Mouse (Mus musculus): ENCODE data around the gene Slu7. TPM values are rescaled to one million over a fixed set of nuclear protein-coding genes. Genes with fewer than 3 reads are reported as not detected.

The Slu7 gene
- polyA plus RNA-seq, 2 experiments, result 15.5 to 48.2 TPM

DNA sequence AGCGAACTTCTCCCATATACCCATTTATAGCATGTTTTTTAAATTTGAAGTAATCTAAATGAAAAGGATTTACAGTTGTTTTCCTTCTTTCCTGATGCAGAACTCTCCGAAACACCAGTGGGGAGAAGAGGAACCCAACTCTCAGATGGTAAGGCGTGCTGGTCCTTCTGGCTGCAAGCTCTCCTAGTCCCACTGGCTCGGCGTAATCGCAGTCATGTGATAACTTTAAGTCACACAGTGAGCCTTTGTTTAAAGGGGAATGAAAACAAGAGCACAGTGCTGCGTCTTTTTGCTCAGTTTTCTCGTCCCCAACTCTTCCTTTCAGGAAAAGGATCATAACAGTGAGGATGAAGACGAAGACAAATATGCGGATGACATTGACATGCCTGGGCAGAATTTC, 7.6 kb downstream of the Slu7 start:
- no peak overlapping the region for H3K4me3 ChIP-seq (replicated peaks; ENCODE audit: low read length)
- H3K27ac ChIP-seq (replicated peaks; ENCODE audit: low read depth, low read length), result no peak overlapping the region
- no peak overlapping the region for H3K4me2 ChIP-seq (replicated peaks; ENCODE audit: low read depth, low read length, severe bottlenecking)
- H3K9ac ChIP-seq (ENCODE audit: low read depth, low read length, severe bottlenecking), result no peak overlapping the region
- no peaks in the 10 kb centered on the region for H3K27me3 ChIP-seq (ENCODE audit: control insufficient read depth, insufficient read depth, low read length)
- 94% methylated on average over 10 of the region's 10 CpGs for WGBS
- TF ChIP-seq POLR2A (IDR thresholded peaks at IDR 0.05; ENCODE audit: borderline replicate concordance, extremely low read depth, insufficient read depth, insufficient read length), result no peak
- H3K4me1 ChIP-seq (ENCODE audit: control insufficient read depth, insufficient read depth, low read length), result no peaks in the 10 kb centered on the region
- H3K9me3 ChIP-seq (ENCODE audit: control insufficient read depth, low read length), result no peaks in the 10 kb centered on the region
- DNase-seq (ENCODE audit: low spot score) (no peak), ATAC-seq (ENCODE audit: low FRiP score, low read depth) (no peak)
- H3K36me3 ChIP-seq (ENCODE audit: control insufficient read depth, insufficient read depth, low read length), result peaks cover 88% of the 10 kb centered on the region

DNA sequence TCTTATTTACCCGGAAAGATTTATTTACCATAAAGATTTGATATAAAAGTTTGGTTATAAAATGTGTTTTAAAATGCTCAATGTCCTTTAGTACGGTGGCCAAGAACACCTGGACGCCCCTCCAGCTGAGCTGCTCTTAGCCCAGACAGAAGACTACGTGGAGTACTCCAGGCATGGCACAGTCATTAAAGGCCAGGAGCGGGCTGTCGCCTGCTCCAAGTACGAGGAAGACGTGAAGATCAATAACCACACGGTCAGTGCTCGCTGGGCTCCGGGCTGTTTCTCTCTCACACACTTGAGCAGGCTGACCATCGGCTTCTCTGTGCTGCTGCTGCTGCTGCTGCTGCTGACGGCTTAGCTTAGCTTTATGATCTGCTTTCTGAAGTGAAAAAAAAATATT, 9.6 kb downstream of the Slu7 start:
- TF ChIP-seq POLR2A (IDR thresholded peaks at IDR 0.05; ENCODE audit: borderline replicate concordance, extremely low read depth, insufficient read depth, insufficient read length), result no peak

DNA sequence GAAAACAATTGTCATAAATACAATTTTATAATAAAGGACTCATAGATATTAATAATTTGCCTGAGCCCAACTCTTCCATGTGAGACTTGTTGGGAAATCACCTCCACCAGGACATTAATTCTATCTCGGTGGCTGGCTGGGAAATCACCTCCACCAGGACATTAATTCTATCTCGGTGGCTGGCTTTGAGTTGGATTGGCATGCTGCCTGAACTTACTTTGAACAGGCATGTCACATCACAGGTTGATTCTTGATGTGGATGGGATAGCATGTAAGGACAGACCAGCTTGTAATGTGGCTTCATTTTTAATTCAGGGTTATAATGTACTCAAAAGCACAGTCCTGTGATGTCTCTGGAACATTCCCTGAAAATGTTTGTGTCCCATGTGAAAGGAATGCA, 16.4 kb downstream of the Slu7 start:
- no peak for TF ChIP-seq POLR2A (IDR thresholded peaks at IDR 0.05; ENCODE audit: borderline replicate concordance, extremely low read depth, insufficient read depth, insufficient read length)
- Histone ChIP-seq H3K4me1 (ENCODE audit: control insufficient read depth, insufficient read depth, low read length) (no peaks in the 10 kb centered on the region), H3K9ac (ENCODE audit: low read depth, low read length, severe bottlenecking) (no peak overlapping the region), H3K4me3 (replicated peaks; ENCODE audit: low read length) (no peak overlapping the region), H3K4me2 (replicated peaks; ENCODE audit: low read depth, low read length, severe bottlenecking) (no peak overlapping the region), H3K27ac (replicated peaks; ENCODE audit: low read depth, low read length) (no peak overlapping the region), H3K36me3 (ENCODE audit: control insufficient read depth, insufficient read depth, low read length) (peaks cover 28% of the 10 kb centered on the region), H3K9me3 (ENCODE audit: control insufficient read depth, low read length) (no peaks in the 10 kb centered on the region), H3K27me3 (ENCODE audit: control insufficient read depth, insufficient read depth, low read length) (no peaks in the 10 kb centered on the region)
- no peak for ATAC-seq (ENCODE audit: low FRiP score, low read depth)
- WGBS, result 90% methylated on average over 2 of the region's 2 CpGs
- no peak for DNase-seq (ENCODE audit: low spot score)

More for the DNA sequence above, 9.6 kb downstream of the Slu7 start:
- Histone ChIP-seq H3K4me1 (ENCODE audit: control insufficient read depth, insufficient read depth, low read length) (no peaks in the 10 kb centered on the region), H3K27ac (replicated peaks; ENCODE audit: low read depth, low read length) (no peak overlapping the region), H3K9me3 (ENCODE audit: control insufficient read depth, low read length) (no peaks in the 10 kb centered on the region), H3K4me3 (replicated peaks; ENCODE audit: low read length) (no peak overlapping the region), H3K9ac (ENCODE audit: low read depth, low read length, severe bottlenecking) (no peak overlapping the region), H3K4me2 (replicated peaks; ENCODE audit: low read depth, low read length, severe bottlenecking) (no peak overlapping the region), H3K27me3 (ENCODE audit: control insufficient read depth, insufficient read depth, low read length) (no peaks in the 10 kb centered on the region), H3K36me3 (ENCODE audit: control insufficient read depth, insufficient read depth, low read length) (peaks cover 93% of the 10 kb centered on the region)
- ATAC-seq (ENCODE audit: low FRiP score, low read depth), result no peak
- no peak for DNase-seq (ENCODE audit: low spot score)
- 95% methylated on average over 13 of the region's 13 CpGs for WGBS

DNA sequence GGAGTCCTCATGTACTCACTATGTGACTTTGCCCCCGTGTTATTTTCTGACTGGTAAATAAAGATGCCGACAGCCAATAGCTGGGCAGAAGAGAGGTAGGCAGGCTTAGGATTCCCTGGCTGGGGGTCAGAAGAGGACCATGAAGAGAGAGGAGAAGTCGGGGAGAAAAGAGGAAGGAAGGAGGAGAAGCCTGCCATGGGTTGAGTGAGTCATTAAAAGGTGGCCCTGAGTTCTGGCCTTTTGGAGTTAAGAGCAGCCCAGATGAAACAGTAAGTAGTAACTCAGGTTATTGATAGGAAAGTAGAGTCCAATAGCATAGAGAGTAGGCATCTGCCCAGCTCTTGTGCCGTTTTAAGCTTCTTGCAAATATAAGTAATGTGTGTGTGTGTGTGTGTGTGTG, 17.8 kb downstream of the Slu7 start:
- no peak overlapping the region for H3K9ac ChIP-seq (ENCODE audit: low read depth, low read length, severe bottlenecking)
- no peak overlapping the region for H3K4me3 ChIP-seq (replicated peaks; ENCODE audit: low read length)
- H3K27ac ChIP-seq (replicated peaks; ENCODE audit: low read depth, low read length), result no peak overlapping the region
- H3K4me2 ChIP-seq (replicated peaks; ENCODE audit: low read depth, low read length, severe bottlenecking), result no peak overlapping the region
- 66% methylated on average over 4 of the region's 4 CpGs for WGBS
- H3K4me1 ChIP-seq (ENCODE audit: control insufficient read depth, insufficient read depth, low read length), result no peaks in the 10 kb centered on the region
- TF ChIP-seq POLR2A (IDR thresholded peaks at IDR 0.05; ENCODE audit: borderline replicate concordance, extremely low read depth, insufficient read depth, insufficient read length), result no peak
- H3K9me3 ChIP-seq (ENCODE audit: control insufficient read depth, low read length), result no peaks in the 10 kb centered on the region
- ATAC-seq (ENCODE audit: low FRiP score, low read depth) (no peak), DNase-seq (ENCODE audit: low spot score) (no peak)
- no peaks in the 10 kb centered on the region for H3K27me3 ChIP-seq (ENCODE audit: control insufficient read depth, insufficient read depth, low read length)
- peaks cover 14% of the 10 kb centered on the region for H3K36me3 ChIP-seq (ENCODE audit: control insufficient read depth, insufficient read depth, low read length)

DNA sequence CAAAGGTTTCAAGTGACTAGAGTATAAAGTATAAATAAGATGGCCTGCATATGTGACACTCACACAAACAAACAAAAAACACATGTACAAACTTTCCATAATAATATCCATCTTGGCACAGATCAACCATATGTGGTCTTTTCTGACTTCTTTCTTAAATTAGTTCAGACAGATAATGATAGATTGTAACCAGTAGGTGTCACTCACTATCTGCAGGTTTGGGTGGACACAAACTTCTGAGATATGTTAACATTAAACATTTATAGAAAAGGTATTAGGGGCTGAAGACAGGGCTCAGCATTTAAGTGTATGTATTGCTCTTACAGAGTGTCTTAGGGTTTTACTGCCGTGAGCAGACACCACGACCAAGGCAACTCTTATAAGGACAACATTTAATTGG, 18.7 kb downstream of the Slu7 start:
- no peak overlapping the region for H3K9ac ChIP-seq (ENCODE audit: low read depth, low read length, severe bottlenecking)
- H3K4me1 ChIP-seq (ENCODE audit: control insufficient read depth, insufficient read depth, low read length), result no peaks in the 10 kb centered on the region
- no peak overlapping the region for H3K4me3 ChIP-seq (replicated peaks; ENCODE audit: low read length)
- WGBS, result 66% methylated on average over 2 of the region's 2 CpGs
- DNase-seq (ENCODE audit: low spot score) (peak; percentile 30), ATAC-seq (ENCODE audit: low FRiP score, low read depth) (no peak)
- TF ChIP-seq POLR2A (IDR thresholded peaks at IDR 0.05; ENCODE audit: borderline replicate concordance, extremely low read depth, insufficient read depth, insufficient read length), result no peak
- no peaks in the 10 kb centered on the region for H3K9me3 ChIP-seq (ENCODE audit: control insufficient read depth, low read length)
- H3K27ac ChIP-seq (replicated peaks; ENCODE audit: low read depth, low read length), result no peak overlapping the region
- H3K36me3 ChIP-seq (ENCODE audit: control insufficient read depth, insufficient read depth, low read length), result peaks cover 6% of the 10 kb centered on the region
- H3K4me2 ChIP-seq (replicated peaks; ENCODE audit: low read depth, low read length, severe bottlenecking), result no peak overlapping the region
- H3K27me3 ChIP-seq (ENCODE audit: control insufficient read depth, insufficient read depth, low read length), result no peaks in the 10 kb centered on the region

DNA sequence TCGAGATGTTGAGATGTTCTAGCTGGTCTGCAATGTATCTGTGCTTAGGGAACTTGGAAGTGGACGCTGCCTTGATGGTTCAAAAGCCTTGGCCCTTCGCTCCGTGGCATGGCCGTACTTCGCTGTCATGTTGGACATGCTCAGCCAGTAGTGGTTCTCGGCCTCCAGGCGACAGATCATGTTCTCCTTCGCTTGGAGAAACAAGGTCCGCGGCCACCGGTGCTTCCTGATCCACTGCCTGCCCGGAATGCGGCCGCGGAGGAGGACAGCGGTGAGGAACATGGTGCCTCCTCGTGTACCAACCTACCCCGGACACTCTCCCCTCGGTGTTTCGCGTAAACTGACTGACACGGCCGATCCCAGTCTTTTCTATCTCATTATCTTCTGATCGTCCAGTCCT, 29.7 kb downstream of the Slu7 start:
- H3K9ac ChIP-seq (ENCODE audit: low read depth, low read length, severe bottlenecking), result no peak overlapping the region
- H3K4me1 ChIP-seq (ENCODE audit: control insufficient read depth, insufficient read depth, low read length), result no peaks in the 10 kb centered on the region
- H3K27me3 ChIP-seq (ENCODE audit: control insufficient read depth, insufficient read depth, low read length), result no peaks in the 10 kb centered on the region
- no peaks in the 10 kb centered on the region for H3K36me3 ChIP-seq (ENCODE audit: control insufficient read depth, insufficient read depth, low read length)
- ATAC-seq (ENCODE audit: low FRiP score, low read depth) (no peak), DNase-seq (ENCODE audit: low spot score) (no peak)
- H3K27ac ChIP-seq (replicated peaks; ENCODE audit: low read depth, low read length), result no peak overlapping the region
- no peak for TF ChIP-seq POLR2A (IDR thresholded peaks at IDR 0.05; ENCODE audit: borderline replicate concordance, extremely low read depth, insufficient read depth, insufficient read length)
- 93% methylated on average over 25 of the region's 25 CpGs for WGBS
- peaks cover 4% of the 10 kb centered on the region; the same call in 1 of the 2 replicates for H3K9me3 ChIP-seq (ENCODE audit: control insufficient read depth, low read length)
- H3K4me3 ChIP-seq (replicated peaks; ENCODE audit: low read length), result no peak overlapping the region
- H3K4me2 ChIP-seq (replicated peaks; ENCODE audit: low read depth, low read length, severe bottlenecking), result no peak overlapping the region

Measured in limb, embryonic 14.5 days (tissue).